Mouse (Mus musculus) erythroblast, embryonic 14.5 days (primary cell): ENCODE measurements around the gene Nsd1.

ENCODE experiments used
- GATA1 ChIP-seq: IDR thresholded peaks from 2 replicates; pipeline ENCODE4 v1.6.1; 2012; ENCODE audit warnings: low read length, inconsistent platforms, mixed read lengths
- TAL1 ChIP-seq: IDR thresholded peaks from 3 replicates; pipeline ENCODE4 v1.6.1; 2012; ENCODE audit warnings: low read length, inconsistent platforms, mixed read lengths

GRCm38 (mm10) chr13:55337341-55337975, 127.9 kb downstream of the Nsd1 start:
- TF ChIP-seq GATA1 (no peak), TAL1 (no peak)
